Mouse (Mus musculus): ENCODE results near the gene Polr2m.

DNA sequence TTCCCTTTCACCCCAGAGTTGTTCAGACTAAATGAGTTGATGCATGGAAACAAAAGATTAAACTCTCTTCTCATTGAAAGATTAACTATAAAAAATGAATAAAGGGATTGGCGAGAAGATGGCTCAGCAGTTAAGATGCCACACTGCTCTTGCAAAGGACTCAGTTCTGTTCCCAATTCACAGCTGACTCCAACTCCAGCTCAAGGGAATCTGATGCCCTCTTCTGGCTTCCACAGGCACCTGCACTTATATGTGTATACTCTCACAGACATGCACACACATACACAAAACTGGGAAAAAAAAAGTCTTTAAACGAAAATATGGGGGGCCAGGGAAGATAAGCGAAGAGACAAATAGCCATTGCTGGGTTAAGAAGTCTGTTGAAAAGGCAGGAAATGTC is 9.1 kb downstream of the Polr2m start:
- no peak for TF ChIP-seq CTCF (IDR thresholded peaks at IDR 0.05; ENCODE audit: low read depth, low read length)
- TF ChIP-seq POLR2A (IDR thresholded peaks at IDR 0.05; ENCODE audit: insufficient read depth, low read length): no peak
- no peak for TF ChIP-seq EP300 (IDR thresholded peaks at IDR 0.05; ENCODE audit: insufficient read depth, low read depth, low read length)

All from ES-Bruce4 (cell line).